Mouse (Mus musculus): ENCODE data around the gene Nectin2.
"Not testable (repeated sequence)": the region's sequence is repeated elsewhere in the genome, so short reads cannot be mapped to it uniquely, and the experiment has no call there.

Nectin2 gene

GRCm38 (mm10) chr7:19702859-19703555 is 47.3 kb downstream of the Nectin2 start:
- no peak for DNase-seq

- peak; percentile 75 for DNase-seq
Measured at GRCm38 (mm10) chr7:19701069-19701761, 49.1 kb downstream of the Nectin2 start.

GRCm38 (mm10) chr7:19700299-19701068 is 49.8 kb downstream of the Nectin2 start:
- DNase-seq, result no peak

GRCm38 (mm10) chr7:19699827-19700148 is 50.5 kb downstream of the Nectin2 start:
- DNase-seq, result no peak

- peak; percentile 44 for DNase-seq
Measured at GRCm38 (mm10) chr7:19698907-19699826, 51.1 kb downstream of the Nectin2 start, which contains the start of gene Apoe. Gene Apoe (minus strand): TSS chr7:19699188.

- DNase-seq, result no peak
Measured at GRCm38 (mm10) chr7:19697949-19698906, 52.1 kb downstream of the Nectin2 start.

GRCm38 (mm10) chr7:19696336-19696873 is 53.9 kb downstream of the Nectin2 start:
- no peak for DNase-seq

- no peak for DNase-seq
Measured at GRCm38 (mm10) chr7:19695881-19696280, 54.4 kb downstream of the Nectin2 start.

GRCm38 (mm10) chr7:19695213-19695594 is 55.1 kb downstream of the Nectin2 start:
- DNase-seq, result no peak

- DNase-seq, result no peak
Measured at GRCm38 (mm10) chr7:19694336-19695212, 55.7 kb downstream of the Nectin2 start.

GRCm38 (mm10) chr7:19693421-19693820 is 56.9 kb downstream of the Nectin2 start:
- DNase-seq, result peak; percentile 55

GRCm38 (mm10) chr7:19691873-19692865 is 58.1 kb downstream of the Nectin2 start, which contains the start of gene Apoc1:
Gene Apoc1 (minus strand): TSS chr7:19692660.
- DNase-seq, result no peak

- no peak for DNase-seq
Measured at GRCm38 (mm10) chr7:19691434-19691833, 58.8 kb downstream of the Nectin2 start.

GRCm38 (mm10) chr7:19690845-19691244 is 59.4 kb downstream of the Nectin2 start:
- no peak for DNase-seq

- DNase-seq, result no peak
Measured at GRCm38 (mm10) chr7:19688611-19689010, 61.7 kb downstream of the Nectin2 start.

- no peak for DNase-seq
Measured at GRCm38 (mm10) chr7:19688101-19688500, 62.2 kb downstream of the Nectin2 start.

- not testable (repeated sequence) for DNase-seq
Measured at GRCm38 (mm10) chr7:19686927-19687583, 63.2 kb downstream of the Nectin2 start.

- no peak for DNase-seq
Measured at GRCm38 (mm10) chr7:19686521-19686920, 63.8 kb downstream of the Nectin2 start.

All from right cerebral cortex, postnatal 14 days (tissue).